Mouse (Mus musculus) cerebellum, adult 2 months (tissue): ENCODE measurements around the gene Mtcl1.

Source experiments
- CTCF ChIP-seq: fragments of 200-500 bp; IDR thresholded peaks from 2 replicates; pipeline ENCODE4 v1.5.1; 2011; ENCODE audit warnings: low read depth, mild to moderate bottlenecking, control low read depth, low read length, moderate library complexity, borderline replicate concordance; ENCODE audit not compliant: insufficient read depth
- POLR2A ChIP-seq: fragments of 200-500 bp; IDR thresholded peaks from 2 replicates; pipeline ENCODE4 v1.6.1; 2011; ENCODE audit warnings: low read length, control low read depth, borderline replicate concordance; ENCODE audit not compliant: insufficient read depth

DNA sequence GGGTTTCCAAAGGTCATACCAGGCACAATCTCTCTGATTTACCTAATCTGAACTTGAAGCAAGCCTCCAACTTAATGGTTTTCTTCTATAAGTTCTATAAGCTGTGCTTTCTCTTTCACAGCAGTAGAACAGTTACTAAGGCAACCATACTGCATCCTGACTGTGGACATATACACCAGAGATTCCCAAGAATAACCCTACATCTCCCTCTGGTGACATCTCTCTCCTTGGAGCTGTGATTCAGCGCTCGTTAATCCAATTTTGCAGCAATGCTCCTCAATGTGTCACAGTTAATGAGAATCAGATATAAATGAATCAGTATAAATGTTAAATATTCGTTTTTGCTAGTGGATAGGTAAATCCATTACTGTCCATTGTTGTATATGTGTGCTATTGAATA, 131.5 kb downstream of the Mtcl1 start:
- TF ChIP-seq CTCF (no peak), POLR2A (no peak)
